Mouse (Mus musculus): Measurements from ENCODE around the gene Mcts1.

Mcts1 gene

DNA sequence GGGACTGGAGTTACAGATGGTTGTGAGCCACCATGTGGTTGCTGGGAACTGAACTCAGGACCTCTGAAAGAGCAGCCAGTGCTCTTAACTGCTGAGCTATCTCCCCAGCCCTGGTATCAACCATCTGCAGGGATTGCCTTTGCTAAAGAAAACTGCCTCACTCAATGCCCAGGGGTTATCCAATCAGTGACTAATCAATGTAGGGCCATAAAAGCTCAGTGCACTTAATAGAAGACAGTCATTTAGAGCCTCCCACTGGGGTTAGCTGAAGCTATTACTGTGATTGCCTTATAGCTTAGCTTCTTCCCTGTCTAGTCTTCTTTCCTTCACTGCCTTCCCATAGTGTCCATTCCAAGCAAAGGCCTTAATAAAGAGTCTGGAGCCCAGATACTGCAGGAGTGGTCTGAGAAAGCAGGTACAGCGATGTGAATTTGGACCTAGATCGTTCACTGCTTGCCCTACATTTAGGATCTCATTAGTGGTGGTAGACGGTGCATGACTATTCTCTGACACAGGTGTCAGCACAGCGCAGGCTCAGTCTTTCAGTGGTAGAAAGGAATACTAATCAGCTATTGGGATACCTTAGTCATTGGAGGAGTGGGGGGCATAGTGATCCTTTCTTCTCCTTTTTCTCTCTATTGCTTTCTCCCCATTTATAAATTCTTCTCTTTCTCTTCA, 56.0 kb downstream of the Mcts1 start:
- no peak for DNase-seq (ENCODE audit: low spot score in 2 of 2)
